Mouse (Mus musculus): ENCODE data around the gene M1ap.

DNA sequence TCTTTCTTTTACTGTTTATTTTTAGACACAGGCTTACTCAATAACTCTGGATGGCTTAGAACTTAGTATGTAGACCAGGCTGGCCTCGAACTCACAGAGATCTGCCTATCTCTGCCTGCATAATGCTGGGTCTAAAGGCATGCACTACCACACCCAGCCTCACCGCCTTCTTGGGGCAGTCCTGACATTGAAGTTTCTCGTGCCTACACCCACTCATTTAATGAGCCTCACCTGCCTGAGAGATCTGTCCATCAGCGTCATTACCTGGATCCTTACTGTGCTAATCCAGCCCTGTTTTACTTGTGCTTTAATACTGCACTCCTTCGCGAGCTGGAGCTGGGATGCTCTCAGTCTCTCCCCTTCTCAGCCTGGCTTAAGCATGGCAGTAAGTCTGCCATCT, 65.1 kb downstream of the M1ap start:
- no peak for TF ChIP-seq GATA1 (IDR thresholded peaks at IDR 0.05; ENCODE audit: borderline replicate concordance, low read length)
- no peak for TF ChIP-seq FLI1 (IDR thresholded peaks at IDR 0.05; ENCODE audit: low read length)
